ENCODE assay signal across 7 mouse cellular contexts in genomic region chr17:31519344-31519945, GRCm38 (mm10). TPM values are rescaled to one million over a fixed set of nuclear protein-coding genes. Genes with fewer than 3 reads are reported as not detected.
DNase-seq lines count a peak whose midpoint lies in the region; ATAC-seq and TF ChIP-seq lines count a peak whose summit lies in the region.

No protein-coding gene starts in this region.

- H3K27me3 ChIP-seq in thymus, adult 2 months (ENCODE audit: control insufficient read depth, insufficient read depth, low read length): no peaks in the 10 kb centered on the region
- no peaks in the 10 kb centered on the region for H3K27me3 ChIP-seq in forebrain, embryonic 10.5 days (ENCODE audit: poor library complexity, severe bottlenecking)
- no peaks in the 10 kb centered on the region for H3K27me3 ChIP-seq in liver, embryonic 13.5 days

- H3K4me3 ChIP-seq in thymus, adult 2 months (ENCODE audit: control insufficient read depth, insufficient read depth, low read length): peak overlapping the region; percentile 25
- H3K4me3 ChIP-seq in forebrain, embryonic 10.5 days: peak overlapping the region; percentile 85
- H3K4me3 ChIP-seq in liver, embryonic 13.5 days (replicated peaks): peak overlapping the region; percentile 82

- no peak for DNase-seq in thymus, adult 2 months
- no peak for DNase-seq in thymus, adult 18-20 months
- no peak for DNase-seq in forebrain, embryonic 10.5 days (ENCODE audit: extremely low spot score, low spot score)
- no peak for DNase-seq in liver, embryonic 13.5 days
- DNase-seq in layer of hippocampus, postnatal 10 days (ENCODE audit: low spot score in 2 of 2): no peak
- DNase-seq in spleen, adult 18-20 months: no peak
- no peak for DNase-seq in spleen, adult 12 weeks (ENCODE audit: low spot score)

- no peak for TF ChIP-seq CTCF in thymus, adult 2 months (IDR thresholded peaks at IDR 0.05; ENCODE audit: borderline replicate concordance, control insufficient read depth, extremely low read depth, insufficient read depth, low read length, poor library complexity)

- ATAC-seq in liver, embryonic 13.5 days (ENCODE audit: low read depth): peak; percentile 53

- 4% methylated on average over 7 of the region's 7 CpGs for WGBS in thymus, adult 2 months
- 2% methylated on average over 7 of the region's 7 CpGs for WGBS in forebrain, embryonic 10.5 days
- WGBS in liver, embryonic 13.5 days (ENCODE audit: insufficient replicate concordance): 1% methylated on average over 7 of the region's 7 CpGs

- peak overlapping the region; percentile 28; the same call in 1 of the 2 replicates for H3K27ac ChIP-seq in thymus, adult 2 months (ENCODE audit: control insufficient read depth, insufficient read depth, low read length)
- H3K27ac ChIP-seq in forebrain, embryonic 10.5 days: peak overlapping the region; percentile 91
- H3K27ac ChIP-seq in liver, embryonic 13.5 days: 0 out of 2 replicates have a peak overlapping the region, but pooled peaks have one; percentile 19

- H3K36me3 ChIP-seq in thymus, adult 2 months (ENCODE audit: control insufficient read depth, insufficient read depth, low read length): no peaks in the 10 kb centered on the region
- peaks cover 22% of the 10 kb centered on the region for H3K36me3 ChIP-seq in forebrain, embryonic 10.5 days (replicated peaks)
- peaks cover 18% of the 10 kb centered on the region for H3K36me3 ChIP-seq in liver, embryonic 13.5 days

- peak overlapping the region; percentile 90 for H3K4me2 ChIP-seq in liver, embryonic 13.5 days

- TF ChIP-seq POLR2A in thymus, adult 2 months (IDR thresholded peaks at IDR 0.05; ENCODE audit: control insufficient read depth, extremely low read depth, insufficient read depth, low read length, poor library complexity): no peak

- H3K9me3 ChIP-seq in forebrain, embryonic 10.5 days: no peaks in the 10 kb centered on the region
- no peaks in the 10 kb centered on the region for H3K9me3 ChIP-seq in liver, embryonic 13.5 days (replicated peaks)

- H3K9ac ChIP-seq in liver, embryonic 13.5 days: 0 out of 2 replicates have a peak overlapping the region, but pooled peaks have one; percentile 5

- peaks cover 9% of the 10 kb centered on the region for H3K4me1 ChIP-seq in thymus, adult 2 months (replicated peaks; ENCODE audit: control insufficient read depth, insufficient read depth, low read length)
- H3K4me1 ChIP-seq in forebrain, embryonic 10.5 days: peaks cover 24% of the 10 kb centered on the region
- H3K4me1 ChIP-seq in liver, embryonic 13.5 days (replicated peaks): peaks cover 26% of the 10 kb centered on the region

RNA-seq across cellular contexts. Expression of gene Wdr4, which starts 0.3 kb away (rescaled TPM):
- polyA plus RNA-seq in thymus, adult 2 months (2012; rRNA removed): 36.5 and 39.1 TPM in 2 replicates
- 78.5 and 81.3 TPM in 2 replicates for polyA plus RNA-seq in forebrain, embryonic 10.5 days (2016; fragmentation: Nextera tagmentation; extraction: Ambion mirVana)
- 36.9 and 39.4 TPM in 2 replicates for polyA plus RNA-seq in liver, embryonic 13.5 days (2015; fragmentation: Nextera tagmentation; extraction: Ambion mirVana)
- total RNA-seq in layer of hippocampus, postnatal 10 days (2021): 10 to 100 TPM; 26.3 to 28.8 TPM

RNA-seq across cellular contexts. Expression of gene Ndufv3, which starts 0.5 kb away (rescaled TPM):
- polyA plus RNA-seq in thymus, adult 2 months (2012; rRNA removed): 122 and 128 TPM in 2 replicates
- polyA plus RNA-seq in forebrain, embryonic 10.5 days (2016; fragmentation: Nextera tagmentation; extraction: Ambion mirVana): 214 and 224 TPM in 2 replicates
- polyA plus RNA-seq in liver, embryonic 13.5 days (2015; fragmentation: Nextera tagmentation; extraction: Ambion mirVana): 163 and 179 TPM in 2 replicates
- total RNA-seq in layer of hippocampus, postnatal 10 days (2021): 100 to 1,000 TPM; 294 to 312 TPM

RNA-seq across cellular contexts. Expression of gene Pknox1, which starts 45.1 kb away (rescaled TPM):
- polyA plus RNA-seq in thymus, adult 2 months (2012; rRNA removed): 73.6 and 80.5 TPM in 2 replicates
- polyA plus RNA-seq in forebrain, embryonic 10.5 days (2016; fragmentation: Nextera tagmentation; extraction: Ambion mirVana): 18.3 and 19.1 TPM in 2 replicates
- 11.1 and 12.9 TPM in 2 replicates for polyA plus RNA-seq in liver, embryonic 13.5 days (2015; fragmentation: Nextera tagmentation; extraction: Ambion mirVana)
- 10 to 100 TPM; 16.4 to 17.5 TPM for total RNA-seq in layer of hippocampus, postnatal 10 days (2021)

Comparison
In these comparisons a context has a peak if more than half of its experiments do, and no peak if none do; other contexts are left out.
1. H3K27ac ChIP-seq: peak in every context shown above with its lines; median percentile 91 in forebrain, embryonic 10.5 days; 28 in thymus, adult 2 months; 19 in liver, embryonic 13.5 days.
2. H3K4me3 ChIP-seq: peak in every context shown above with its lines; median percentile 85 in forebrain, embryonic 10.5 days; 82 in liver, embryonic 13.5 days; 25 in thymus, adult 2 months.